Mouse (Mus musculus): ENCODE results near the gene Gpx7. TPM values are rescaled to one million over a fixed set of nuclear protein-coding genes. Genes with fewer than 3 reads are reported as not detected.
"Not testable (repeated sequence)": the region's sequence is repeated elsewhere in the genome, so short reads cannot be mapped to it uniquely, and the experiment has no call there.

Gpx7 gene
- polyA plus RNA-seq, 1 experiment, result 7.8 TPM

DNA sequence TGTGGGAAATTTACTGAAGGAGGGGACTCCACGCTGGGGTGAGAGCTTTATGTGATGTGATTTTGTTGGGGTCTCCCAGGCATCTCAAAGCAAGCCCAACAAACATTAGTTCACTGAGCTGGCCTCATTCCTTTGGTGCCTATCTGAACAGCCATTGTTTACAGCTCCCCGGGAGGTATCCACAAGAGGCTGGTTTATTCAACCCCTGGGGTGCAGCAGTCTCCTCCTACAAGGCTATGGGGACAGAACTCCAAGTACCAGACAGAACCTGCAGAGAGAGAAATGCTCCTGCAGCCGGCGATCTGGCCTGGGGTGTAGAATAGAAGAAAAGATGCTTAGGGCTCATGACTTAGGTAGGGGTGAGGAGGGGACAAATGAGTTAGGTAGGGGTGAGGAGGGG, 48.3 kb downstream of the Gpx7 start:
- H3K27ac ChIP-seq (ENCODE audit: insufficient read depth, low read length), result no peak overlapping the region
- TF ChIP-seq POLR2A (IDR thresholded peaks at IDR 0.05; ENCODE audit: extremely low read depth, insufficient read depth, low read length) (no peak), CTCF (IDR thresholded peaks at IDR 0.05; ENCODE audit: extremely low read depth, insufficient read depth, low read length) (no peak)
- H3K4me3 ChIP-seq (ENCODE audit: insufficient read depth, low read length), result no peak overlapping the region
- H3K4me1 ChIP-seq (ENCODE audit: control insufficient read depth, insufficient read depth, low read length), result no peaks in the 10 kb centered on the region

DNA sequence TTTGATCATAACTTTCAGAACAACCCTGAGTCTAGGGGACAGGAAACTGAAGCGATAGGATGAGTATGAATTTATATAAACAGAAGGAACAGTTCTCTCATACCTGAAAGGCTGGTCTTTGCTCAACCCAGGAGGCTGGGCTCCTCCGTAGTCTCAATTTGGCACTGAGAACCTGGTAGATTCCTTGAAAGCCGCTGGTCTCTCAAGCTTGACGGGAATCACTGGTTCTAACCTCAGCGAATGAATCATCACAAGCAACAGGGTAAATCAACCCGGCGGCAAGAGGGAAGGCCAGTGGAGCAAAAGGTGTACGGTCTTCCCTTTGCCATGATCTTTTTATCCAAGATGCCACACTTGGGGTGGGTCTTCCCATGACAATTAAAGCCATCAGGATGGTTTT, 49.3 kb downstream of the Gpx7 start:
- Histone ChIP-seq H3K4me1 (ENCODE audit: control insufficient read depth, insufficient read depth, low read length) (no peaks in the 10 kb centered on the region), H3K27ac (ENCODE audit: insufficient read depth, low read length) (no peak overlapping the region), H3K4me3 (ENCODE audit: insufficient read depth, low read length) (no peak overlapping the region)
- TF ChIP-seq POLR2A (IDR thresholded peaks at IDR 0.05; ENCODE audit: extremely low read depth, insufficient read depth, low read length) (no peak), CTCF (IDR thresholded peaks at IDR 0.05; ENCODE audit: extremely low read depth, insufficient read depth, low read length) (no peak)

DNA sequence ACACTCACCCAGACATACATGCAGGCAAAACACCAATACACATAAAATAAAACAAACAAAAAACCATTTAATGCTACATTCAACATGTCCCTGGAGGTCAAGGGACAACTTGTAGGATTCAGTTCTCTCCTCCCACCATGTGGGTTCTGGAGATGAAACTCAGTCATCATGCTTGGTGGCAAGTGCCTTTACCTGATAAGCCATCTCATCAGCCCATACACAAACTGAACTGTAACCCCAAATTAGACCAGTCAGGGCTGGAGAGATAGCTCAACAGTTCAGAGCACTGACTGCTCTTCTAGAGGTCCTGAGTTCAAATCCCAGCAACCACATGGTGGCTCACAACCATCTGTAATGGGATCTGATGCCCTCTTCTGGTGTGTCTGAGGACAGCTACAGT, 53.2 kb downstream of the Gpx7 start:
- H3K4me1 ChIP-seq (ENCODE audit: control insufficient read depth, insufficient read depth, low read length); H3K4me3 ChIP-seq (ENCODE audit: insufficient read depth, low read length); H3K27ac ChIP-seq (ENCODE audit: insufficient read depth, low read length): not testable (repeated sequence)

DNA sequence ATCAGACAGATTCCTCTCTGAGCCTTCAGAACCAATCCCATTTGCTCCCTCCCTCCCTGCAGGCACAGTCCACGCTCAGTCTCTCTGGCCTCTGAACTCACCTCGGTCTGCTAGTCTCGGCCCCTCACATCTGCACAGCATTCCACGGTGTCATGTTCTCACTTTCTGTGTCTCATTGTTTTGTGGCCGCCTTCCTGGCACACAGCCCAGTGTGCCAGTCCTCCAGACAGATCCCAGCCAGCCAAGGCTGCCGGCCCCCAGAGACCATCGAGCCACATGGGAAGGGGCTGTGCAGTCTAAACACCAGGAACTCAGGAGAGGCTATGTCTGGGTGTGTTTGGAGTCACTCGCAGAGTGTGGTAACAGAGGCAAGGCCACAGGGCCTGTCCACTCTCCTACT, 55.9 kb downstream of the Gpx7 start:
- H3K4me3 ChIP-seq (ENCODE audit: insufficient read depth, low read length), result no peak overlapping the region
- no peak overlapping the region for H3K27ac ChIP-seq (ENCODE audit: insufficient read depth, low read length)
- TF ChIP-seq POLR2A (IDR thresholded peaks at IDR 0.05; ENCODE audit: extremely low read depth, insufficient read depth, low read length) (no peak), CTCF (IDR thresholded peaks at IDR 0.05; ENCODE audit: extremely low read depth, insufficient read depth, low read length) (no peak)
- H3K4me1 ChIP-seq (ENCODE audit: control insufficient read depth, insufficient read depth, low read length), result no peaks in the 10 kb centered on the region

Other genes starting within 250 kb of the Gpx7 start
- gene Echdc2, start 241.5 kb downstream of the Gpx7 start, polyA plus RNA-seq (2012; rRNA removed), result 49.6 and 58.1 TPM in 2 replicates
- gene Zyg11a, start 188.9 kb downstream of the Gpx7 start, polyA plus RNA-seq (2012; rRNA removed), result not detected in 2 replicates
- gene Zyg11b, start 105.9 kb downstream of the Gpx7 start, polyA plus RNA-seq (2012; rRNA removed), result 47.2 and 47.5 TPM in 2 replicates
- gene Coa7, start 78.8 kb downstream of the Gpx7 start, polyA plus RNA-seq (2012; rRNA removed), result 17.5 and 20.7 TPM in 2 replicates
- 0.29 TPM in 1 of 2 replicates, not detected in the other for gene Shisal2a, start 23.6 kb downstream of the Gpx7 start, polyA plus RNA-seq (2012; rRNA removed)
- gene Tut4, start 52.5 kb upstream of the Gpx7 start, polyA plus RNA-seq (2012; rRNA removed), result 62.3 and 65.6 TPM in 2 replicates
- gene Prpf38a, start 172.4 kb upstream of the Gpx7 start, polyA plus RNA-seq (2012; rRNA removed), result 27.8 and 28.8 TPM in 2 replicates
- 0.15 and 0.21 TPM in 2 replicates for gene Orc1, start 172.5 kb upstream of the Gpx7 start, polyA plus RNA-seq (2012; rRNA removed)
- gene Cc2d1b, start 213.0 kb upstream of the Gpx7 start, polyA plus RNA-seq (2012; rRNA removed), result 41.8 and 48.0 TPM in 2 replicates

Measured in cortical plate, adult 2 months (tissue).